Mouse (Mus musculus): Measurements from ENCODE around the gene Gm20721.

DNA sequence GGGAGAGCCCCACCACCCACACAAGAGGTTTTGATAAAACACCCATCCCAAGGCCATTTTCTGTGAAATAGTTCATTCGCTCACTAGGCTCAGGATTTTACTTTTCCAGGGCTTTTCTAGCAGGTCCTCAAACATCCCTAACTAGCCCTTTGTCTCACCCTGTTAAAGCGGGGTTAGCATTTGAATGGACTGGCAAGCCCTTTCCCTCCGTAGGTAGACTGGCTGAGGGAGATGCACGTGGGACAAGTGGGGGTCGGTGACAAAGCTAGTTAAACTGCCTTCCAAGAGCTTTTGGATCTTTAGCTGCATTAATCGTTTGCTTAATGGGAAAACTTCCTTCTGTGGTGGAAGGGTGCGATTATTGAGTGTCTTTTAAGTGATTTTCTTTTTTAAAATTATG is 58.6 kb downstream of the Gm20721 start:
- no peak for TF ChIP-seq CTCF (IDR thresholded peaks at IDR 0.05)
- TF ChIP-seq EP300 (IDR thresholded peaks at IDR 0.05; ENCODE audit: insufficient read depth, low read depth, low read length): no peak
- no peak for TF ChIP-seq POLR2A (IDR thresholded peaks at IDR 0.05; ENCODE audit: insufficient read depth, low read depth, low read length)

Measured in heart, adult 2 months (tissue).